Mouse (Mus musculus) liver, adult 10 weeks (tissue): ENCODE measurements around the gene Agrp. TPM values are rescaled to one million over a fixed set of nuclear protein-coding genes. Genes with fewer than 3 reads are reported as not detected.

Source experiments
- polyA plus RNA-seq: library from polyadenylated mRNA; stranded (reverse); fragments of 350-450 nt; fragmentation: Illumina TruSeq; extraction: RNeasy Lipid Tissue Mini Kit (QIAGEN cat#74804); gene quantifications from one replicate; pipeline ENCODE4 v1.2.3, GENCODE M21; 2014; ENCODE audit warnings: low read depth, low replicate concordance

Gene Agrp
- not detected for polyA plus RNA-seq

DNA sequence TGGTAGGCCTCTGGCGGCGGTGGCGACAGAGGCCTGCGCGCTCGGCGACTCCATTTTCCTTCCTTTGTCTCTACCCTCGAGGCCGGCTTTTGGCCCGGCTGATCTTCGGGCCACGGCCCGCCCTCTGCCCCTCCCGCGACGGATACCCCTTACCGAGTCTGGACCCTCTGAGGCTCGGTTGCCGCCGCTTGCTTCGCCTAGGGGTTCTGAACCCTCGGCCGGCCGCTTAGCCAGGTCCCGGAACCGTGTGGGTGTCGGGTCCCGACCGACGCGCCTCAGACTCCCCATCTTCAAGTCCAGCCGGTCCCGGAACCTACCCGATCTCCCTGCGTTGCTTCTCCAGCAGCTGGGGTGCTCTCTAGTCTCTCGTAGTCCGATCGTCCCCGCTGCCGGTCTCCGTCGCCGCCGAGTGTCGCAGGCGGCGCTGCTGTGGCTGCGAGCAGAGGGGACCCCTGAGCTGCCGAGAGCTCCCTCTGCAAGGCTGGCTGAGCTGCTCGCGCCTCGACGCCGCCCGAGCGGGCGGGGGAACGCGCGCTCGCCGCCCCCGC is at the start of gene Agrp:
Agrp (minus strand) TSS at position 431 of the 548 bp plus-strand sequence.

GRCm38 (mm10) chr8:105685796-105686308 is 48.7 kb upstream of the Agrp start, which contains the start of gene Carmil2:
Gene Carmil2, plus strand, starts transcription at chr8:105686274.

DNA sequence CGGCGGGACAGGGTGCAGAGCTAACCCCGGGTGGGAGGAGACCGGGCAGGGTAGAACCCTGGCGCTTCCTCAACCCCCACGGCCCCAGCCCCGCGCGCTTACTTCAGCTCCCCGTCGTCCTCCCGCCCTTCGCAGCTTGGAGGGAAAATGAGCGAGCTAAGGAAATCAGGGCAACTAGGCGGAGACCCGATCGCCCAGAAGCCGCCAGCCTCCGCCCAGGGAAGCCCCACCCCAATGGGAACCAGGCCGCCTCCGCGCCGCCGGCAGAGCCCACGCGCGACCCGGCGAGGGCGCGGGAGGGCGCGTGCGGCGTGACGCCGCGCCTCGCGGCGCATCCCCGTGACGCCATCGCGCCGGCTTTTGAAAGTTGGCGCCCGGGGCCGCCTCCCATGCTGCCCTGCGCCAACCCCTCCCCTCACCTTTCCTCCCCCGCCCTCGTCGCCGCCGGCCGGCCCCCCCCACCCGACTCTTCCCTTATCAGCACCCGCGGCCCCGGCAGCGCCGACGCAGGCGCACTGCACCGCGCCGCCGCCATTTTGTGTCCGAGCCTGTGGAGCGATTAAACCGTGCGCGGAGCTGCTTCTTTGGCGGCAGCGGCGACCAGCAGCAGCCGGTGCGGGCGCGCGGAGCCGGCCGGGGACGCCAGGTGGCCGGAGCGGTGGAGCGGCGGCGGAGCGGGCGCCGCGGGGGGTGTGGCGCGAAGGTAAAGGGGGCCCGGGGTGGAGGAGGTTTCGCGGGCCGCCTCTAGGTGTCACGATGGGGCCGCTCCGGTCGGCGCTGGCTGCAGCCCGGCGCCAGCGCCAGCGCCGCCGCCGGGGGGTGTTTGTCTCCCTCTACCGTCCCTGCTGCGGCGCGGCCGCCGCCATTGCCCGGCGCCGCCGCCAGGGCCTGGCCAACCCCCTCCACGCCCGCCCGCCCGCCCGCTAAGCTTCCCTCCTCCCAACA is 903 bp downstream of the Agrp start, which contains the start of gene Ctcf:
Ctcf (plus strand) TSS at position 551 of the 945 bp plus-strand sequence.

GRCm38 (mm10) chr8:105604804-105605381 is 32.3 kb downstream of the Agrp start, which contains the start of gene Ripor1:
Gene Ripor1, plus strand, starts transcription at chr8:105605255.

DNA sequence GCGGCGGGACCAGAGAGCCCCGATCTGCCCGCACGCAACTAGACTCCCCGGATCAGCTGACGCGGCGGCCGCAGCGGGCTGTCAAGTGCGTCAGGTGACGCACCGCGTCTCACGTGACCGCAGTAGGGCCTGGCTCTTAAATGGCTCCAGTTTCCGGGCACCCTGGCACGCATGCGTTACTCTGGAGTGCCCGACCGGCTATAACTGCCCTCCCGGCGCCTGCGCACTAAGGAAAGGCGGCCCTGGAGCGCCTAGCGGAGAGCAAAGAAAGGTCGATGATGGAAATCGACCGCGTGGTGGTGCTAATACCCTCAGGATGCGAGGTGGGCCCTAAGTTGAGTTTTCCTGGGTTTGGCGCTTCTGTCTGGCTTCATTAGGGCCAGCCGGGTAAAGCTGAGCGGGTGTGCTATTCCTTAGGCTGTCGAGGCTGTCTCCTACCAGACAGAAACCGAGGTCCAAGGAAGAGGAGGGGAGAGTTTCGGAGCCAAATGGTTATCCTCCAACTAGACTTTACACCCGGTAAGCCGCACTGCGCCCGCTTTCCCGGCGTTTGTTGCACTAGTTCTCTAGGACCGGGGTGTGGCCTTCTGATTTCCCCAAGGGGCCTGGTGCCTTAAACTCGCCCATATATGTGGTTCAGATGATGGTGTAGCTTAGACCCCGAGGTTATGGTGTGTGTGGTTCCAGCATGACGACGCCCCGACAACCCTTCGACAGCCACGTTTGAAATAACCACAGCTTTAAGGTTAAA is 71.1 kb downstream of the Agrp start, which contains the start of gene Atp6v0d1:
Atp6v0d1 (minus strand) TSS at position 96 of the 751 bp plus-strand sequence.

GRCm38 (mm10) chr8:105518436-105519313 is 118.5 kb downstream of the Agrp start, which contains the start of gene Hsd11b2:
Gene Hsd11b2, plus strand, starts transcription at chr8:105518755.

Other genes with a start within 250 kb of the Agrp start
- gene Kctd19, start 223.9 kb downstream of the Agrp start, polyA plus RNA-seq: not detected
- gene Lrrc36, start 223.8 kb downstream of the Agrp start, polyA plus RNA-seq: not detected
- gene Tppp3, start 165.9 kb downstream of the Agrp start, polyA plus RNA-seq: not detected
- 0.29 TPM for gene Zdhhc1, start 140.5 kb downstream of the Agrp start, polyA plus RNA-seq
- gene Hsd11b2, start 118.6 kb downstream of the Agrp start, polyA plus RNA-seq: not detected
- gene Atp6v0d1, start 71.3 kb downstream of the Agrp start, polyA plus RNA-seq: 22.2 TPM
- 0.77 TPM for gene Ripor1, start 32.1 kb downstream of the Agrp start, polyA plus RNA-seq
- 30.2 TPM for gene Ctcf, start 825 bp downstream of the Agrp start, polyA plus RNA-seq
- not detected for gene Carmil2, start 48.9 kb upstream of the Agrp start, polyA plus RNA-seq
- 1.8 TPM for gene Acd, start 63.7 kb upstream of the Agrp start, polyA plus RNA-seq
- not detected for gene Pard6a, start 63.8 kb upstream of the Agrp start, polyA plus RNA-seq
- gene 4933405L10Rik, start 70.3 kb upstream of the Agrp start, polyA plus RNA-seq: not detected
- gene Enkd1, start 70.8 kb upstream of the Agrp start, polyA plus RNA-seq: not detected
- 0.69 TPM for gene Gfod2, start 121.3 kb upstream of the Agrp start, polyA plus RNA-seq
- gene Ranbp10, start 190.0 kb upstream of the Agrp start, polyA plus RNA-seq: 14.9 TPM
- not detected for gene Tsnaxip1, start 190.3 kb upstream of the Agrp start, polyA plus RNA-seq
- gene Cenpt, start 215.9 kb upstream of the Agrp start, polyA plus RNA-seq: 0.37 TPM
- 6.8 TPM for gene Thap11, start 217.7 kb upstream of the Agrp start, polyA plus RNA-seq
- 30.8 TPM for gene Nutf2, start 223.2 kb upstream of the Agrp start, polyA plus RNA-seq
- gene Edc4, start 243.5 kb upstream of the Agrp start, polyA plus RNA-seq: 2.3 TPM